Mouse (Mus musculus) stomach, postnatal 0 days (tissue): ENCODE data around the gene 4930558K02Rik. TPM values are rescaled to one million over a fixed set of nuclear protein-coding genes. Genes with fewer than 3 reads are reported as not detected.

Experiments
- ATAC-seq: fragments of 200-750 bp; cut with Nextera tagmentation; 2 replicates; pipeline ENCODE4 v1.8.0; 2017; ENCODE audit not compliant: low FRiP score, low TSS enrichment
- DNase-seq: peaks from one replicate; pipeline ENCODE4 v3.0.0-alpha.2; 2016; ENCODE audit warnings: low spot score
- H3K27ac ChIP-seq: fragments of 300-500 bp; sonication (generic); replicated peaks from 2 replicates; pipeline ENCODE4 v1.5.1; 2014; ENCODE audit warnings: mild to moderate bottlenecking, control low read depth
- H3K27me3 ChIP-seq: fragments of 300-500 bp; sonication (generic); 2 replicates; pipeline ENCODE4 v1.6.1; 2014; ENCODE audit warnings: low read length; ENCODE audit not compliant: control insufficient read depth, insufficient read depth
- H3K36me3 ChIP-seq: fragments of 300-500 bp; sonication (generic); 2 replicates; pipeline ENCODE4 v1.6.1; 2014; ENCODE audit warnings: low read length, mixed read lengths; ENCODE audit not compliant: control insufficient read depth, insufficient read depth
- H3K4me1 ChIP-seq: fragments of 300-500 bp; sonication (generic); replicated peaks from 2 replicates; pipeline ENCODE4 v1.6.1; 2014; ENCODE audit warnings: antibody characterized with exemption; ENCODE audit not compliant: control insufficient read depth, insufficient read depth
- H3K4me2 ChIP-seq: fragments of 300-500 bp; sonication (generic); replicated peaks from 2 replicates; pipeline ENCODE4 v1.6.1; 2014; ENCODE audit warnings: low read depth, mild to moderate bottlenecking, control low read depth, moderate library complexity
- H3K4me3 ChIP-seq: fragments of 300-500 bp; sonication (generic); 2 replicates; pipeline ENCODE4 v1.5.1; 2014; ENCODE audit warnings: low read depth, low read length, control low read depth
- H3K9ac ChIP-seq: fragments of 300-500 bp; sonication (generic); 2 replicates; pipeline ENCODE4 v1.6.1; 2014; ENCODE audit warnings: mild to moderate bottlenecking, low read length, control low read depth, mixed read lengths
- H3K9me3 ChIP-seq: fragments of 300-500 bp; sonication (generic); 2 replicates; pipeline ENCODE4 v1.6.1; 2016; ENCODE audit warnings: low read length; ENCODE audit not compliant: control insufficient read depth
- CTCF ChIP-seq: IDR thresholded peaks from 2 replicates; pipeline ENCODE4 v1.5.1; 2016; ENCODE audit warnings: antibody characterized with exemption, low read depth, mild to moderate bottlenecking, moderate library complexity
- EP300 ChIP-seq: optimal IDR thresholded peaks from 2 replicates; pipeline ENCODE3; 2016; ENCODE audit warnings: antibody characterized with exemption
- WGBS: fragments of 180-500 bp; shearing (Covaris S2); extraction: QIAGEN DNeasy Blood & Tissue Kit; methylation state at CpG from one replicate; pipeline ENCODE4 v1.1.7; 2014; 5-methylcytosine and 5-hydroxymethylcytosine counted together
- polyA plus RNA-seq: library from polyadenylated mRNA; unstranded; fragments of >200 nt; fragmentation: Nextera tagmentation; extraction: Ambion mirVana; gene quantifications from 2 replicates; pipeline ENCODE4 v1.2.1, GENCODE M21; 2015

Gene 4930558K02Rik
- polyA plus RNA-seq, 1 experiment from 2014 or later, result not detected

- Histone ChIP-seq H3K9ac (no peak overlapping the region), H3K27me3 (no peaks in the 10 kb centered on the region), H3K27ac (no peak overlapping the region), H3K9me3 (no peaks in the 10 kb centered on the region), H3K36me3 (no peaks in the 10 kb centered on the region), H3K4me2 (no peak overlapping the region), H3K4me1 (no peaks in the 10 kb centered on the region), H3K4me3 (no peak overlapping the region)
- TF ChIP-seq CTCF (no peak), EP300 (no peak)
- no peak for DNase-seq
- ATAC-seq, result no peak
- WGBS, result 45% methylated on average over 1 of the region's 1 CpGs
These were observed 26.8 kb downstream of the 4930558K02Rik start for GRCm38 (mm10) chr1:161952599-161952998.

DNA sequence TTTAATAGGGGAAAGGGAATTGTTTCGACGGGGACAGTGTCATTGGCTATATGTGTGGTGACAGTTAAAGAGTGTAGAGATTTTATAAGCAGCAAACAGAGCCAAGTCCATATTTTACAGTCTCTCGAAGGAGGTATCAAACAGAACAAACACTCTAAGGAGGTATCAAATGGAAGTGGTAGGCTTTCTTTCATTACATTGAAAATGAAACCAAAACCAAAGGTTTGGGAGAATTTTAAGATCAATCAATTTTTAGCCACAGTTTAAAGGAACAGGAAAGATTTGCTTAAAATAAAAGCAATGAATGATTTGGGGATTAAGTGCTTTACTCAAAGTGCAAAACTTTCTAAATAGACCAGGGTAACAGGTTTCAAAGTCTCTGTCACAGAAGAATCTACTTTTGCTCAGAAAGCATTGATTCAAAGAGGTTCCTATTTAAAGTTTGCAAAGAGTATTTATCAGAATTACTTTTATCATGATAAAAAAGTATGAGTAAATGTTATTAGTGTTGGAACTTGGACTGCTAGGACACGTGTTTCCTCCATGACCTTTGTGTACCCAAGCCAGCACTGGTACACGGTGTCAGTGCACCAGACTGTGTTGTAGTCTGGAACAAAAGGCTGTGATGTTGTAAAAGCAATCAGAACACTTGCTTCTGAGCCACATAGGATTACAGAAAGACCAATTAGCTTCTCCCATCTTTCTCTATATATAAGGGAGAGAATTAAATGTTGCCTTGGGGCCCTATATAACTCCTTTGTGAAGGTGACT is 28.2 kb downstream of the 4930558K02Rik start:
- peak; percentile 72; the same call in 1 of the 2 replicates for ATAC-seq
- DNase-seq, result peak; percentile 26
- no peak for TF ChIP-seq CTCF
- TF ChIP-seq EP300, result no peak

GRCm38 (mm10) chr1:161942082-161942481 is 37.4 kb downstream of the 4930558K02Rik start:
- 71% methylated on average over 2 of the region's 2 CpGs for WGBS
- Histone ChIP-seq H3K27ac (no peak overlapping the region), H3K36me3 (no peaks in the 10 kb centered on the region), H3K9me3 (no peaks in the 10 kb centered on the region), H3K27me3 (no peaks in the 10 kb centered on the region), H3K9ac (no peak overlapping the region), H3K4me2 (no peak overlapping the region), H3K4me3 (no peak overlapping the region), H3K4me1 (no peaks in the 10 kb centered on the region)
- DNase-seq, result no peak
- ATAC-seq, result no peak
- TF ChIP-seq EP300 (no peak), CTCF (no peak)

More for the DNA sequence above, 28.2 kb downstream of the 4930558K02Rik start:
- Histone ChIP-seq H3K9ac (no peak overlapping the region), H3K27ac (no peak overlapping the region), H3K27me3 (no peaks in the 10 kb centered on the region), H3K4me3 (no peak overlapping the region), H3K36me3 (no peaks in the 10 kb centered on the region), H3K4me1 (no peaks in the 10 kb centered on the region), H3K9me3 (no peaks in the 10 kb centered on the region), H3K4me2 (no peak overlapping the region)
- 55% methylated on average over 5 of the region's 5 CpGs for WGBS

- Histone ChIP-seq H3K4me2 (no peak overlapping the region), H3K27ac (no peak overlapping the region), H3K4me3 (no peak overlapping the region), H3K9me3 (no peaks in the 10 kb centered on the region), H3K4me1 (no peaks in the 10 kb centered on the region), H3K36me3 (no peaks in the 10 kb centered on the region), H3K27me3 (no peaks in the 10 kb centered on the region), H3K9ac (no peak overlapping the region)
- ATAC-seq, result no peak
- DNase-seq, result no peak
- TF ChIP-seq CTCF (no peak), EP300 (no peak)
- WGBS, result 73% methylated on average over 4 of the region's 4 CpGs
These were observed 47.1 kb downstream of the 4930558K02Rik start for GRCm38 (mm10) chr1:161932286-161932685.

DNA sequence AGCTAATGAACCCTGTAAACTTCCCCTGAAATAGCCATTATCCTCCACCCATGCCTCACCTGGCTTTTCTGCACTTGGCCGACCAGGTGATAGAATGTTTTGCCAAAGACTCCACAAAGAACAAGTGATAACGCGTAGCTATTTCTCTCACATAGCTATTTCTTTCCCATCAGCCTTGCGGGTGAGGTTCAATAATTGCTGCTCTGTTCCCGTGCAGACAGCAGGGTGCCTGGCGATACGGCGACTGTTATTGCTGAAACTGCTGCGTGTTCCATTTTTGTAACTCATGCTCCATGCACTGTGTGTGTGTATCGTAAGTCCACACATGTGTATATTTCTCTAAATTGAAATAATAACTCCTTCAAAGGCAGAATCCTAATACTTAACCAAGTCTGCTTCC is 47.6 kb downstream of the 4930558K02Rik start:
- no peaks in the 10 kb centered on the region for H3K36me3 ChIP-seq
- H3K4me1 ChIP-seq, result no peaks in the 10 kb centered on the region
- H3K27ac ChIP-seq, result no peak overlapping the region
- H3K9me3 ChIP-seq, result no peaks in the 10 kb centered on the region
- ATAC-seq (no peak), DNase-seq (no peak)
- TF ChIP-seq CTCF, result no peak
- no peak for TF ChIP-seq EP300
- no peak overlapping the region for H3K4me3 ChIP-seq
- WGBS, result 76% methylated on average over 10 of the region's 10 CpGs
- H3K9ac ChIP-seq, result no peak overlapping the region
- H3K27me3 ChIP-seq, result no peaks in the 10 kb centered on the region
- H3K4me2 ChIP-seq, result no peak overlapping the region

- 57% methylated on average over 4 of the region's 4 CpGs for WGBS
- no peaks in the 10 kb centered on the region for H3K27me3 ChIP-seq
- no peak overlapping the region for H3K4me3 ChIP-seq
- no peak overlapping the region for H3K27ac ChIP-seq
- H3K36me3 ChIP-seq, result no peaks in the 10 kb centered on the region
- no peaks in the 10 kb centered on the region for H3K9me3 ChIP-seq
- no peak for ATAC-seq
- no peak overlapping the region for H3K4me2 ChIP-seq
- DNase-seq, result no peak
- no peaks in the 10 kb centered on the region for H3K4me1 ChIP-seq
- no peak overlapping the region for H3K9ac ChIP-seq
- TF ChIP-seq CTCF (no peak), EP300 (no peak)
These were observed 48.1 kb downstream of the 4930558K02Rik start for GRCm38 (mm10) chr1:161931313-161931712.
